Mouse (Mus musculus) stomach, embryonic 15.5 days (tissue): ENCODE results near the gene Sostdc1. TPM values are rescaled to one million over a fixed set of nuclear protein-coding genes. Genes with fewer than 3 reads are reported as not detected.
A peak's percentile ranks its signal among the peaks of the same experiment; 100 is the strongest.

Experiments used
- ATAC-seq: fragments of 200-750 bp; cut with Nextera tagmentation; 2 replicates; pipeline ENCODE4 v1.8.0; 2017; ENCODE audit warnings: low read depth, moderate number of reproducible peaks, moderate TSS enrichment; ENCODE audit not compliant: insufficient read depth, low FRiP score
- H3K27ac ChIP-seq: fragments of 300-500 bp; sonication (generic); 2 replicates; pipeline ENCODE4 v1.5.1; 2015; ENCODE audit warnings: mild to moderate bottlenecking, inconsistent platforms
- H3K27me3 ChIP-seq: fragments of 300-500 bp; sonication (generic); replicated peaks from 2 replicates; pipeline ENCODE4 v1.6.1; 2015; ENCODE audit warnings: inconsistent platforms
- H3K36me3 ChIP-seq: fragments of 300-500 bp; sonication (generic); 2 replicates; pipeline ENCODE4 v1.6.1; 2015; ENCODE audit warnings: inconsistent platforms
- H3K4me1 ChIP-seq: fragments of 300-500 bp; sonication (generic); 2 replicates; pipeline ENCODE4 v1.6.1; 2015; ENCODE audit warnings: inconsistent platforms
- H3K4me2 ChIP-seq: fragments of 300-500 bp; sonication (generic); 2 replicates; pipeline ENCODE4 v1.6.1; 2015; ENCODE audit warnings: mild to moderate bottlenecking, inconsistent platforms
- H3K4me3 ChIP-seq: fragments of 300-500 bp; sonication (generic); replicated peaks from 2 replicates; pipeline ENCODE4 v1.5.1; 2015; ENCODE audit warnings: inconsistent platforms
- H3K9ac ChIP-seq: fragments of 300-500 bp; sonication (generic); 2 replicates; pipeline ENCODE4 v1.6.1; 2015; ENCODE audit warnings: inconsistent platforms
- H3K9me3 ChIP-seq: fragments of 300-500 bp; sonication (generic); 2 replicates; pipeline ENCODE4 v1.6.1; 2016; ENCODE audit warnings: inconsistent platforms
- WGBS: fragments of 180-500 bp; shearing (Covaris S2); methylation state at CpG from one replicate; pipeline ENCODE4 v1.1.7; 2015; 5-methylcytosine and 5-hydroxymethylcytosine counted together
- polyA plus RNA-seq: library from polyadenylated mRNA; unstranded; fragments of >200 nt; fragmentation: Nextera tagmentation; extraction: Ambion mirVana; gene quantifications from 2 replicates; pipeline ENCODE4 v1.2.1, GENCODE M21; 2015

Sostdc1 gene
- polyA plus RNA-seq, 1 experiment from 2014 or later: 9.2 TPM

DNA sequence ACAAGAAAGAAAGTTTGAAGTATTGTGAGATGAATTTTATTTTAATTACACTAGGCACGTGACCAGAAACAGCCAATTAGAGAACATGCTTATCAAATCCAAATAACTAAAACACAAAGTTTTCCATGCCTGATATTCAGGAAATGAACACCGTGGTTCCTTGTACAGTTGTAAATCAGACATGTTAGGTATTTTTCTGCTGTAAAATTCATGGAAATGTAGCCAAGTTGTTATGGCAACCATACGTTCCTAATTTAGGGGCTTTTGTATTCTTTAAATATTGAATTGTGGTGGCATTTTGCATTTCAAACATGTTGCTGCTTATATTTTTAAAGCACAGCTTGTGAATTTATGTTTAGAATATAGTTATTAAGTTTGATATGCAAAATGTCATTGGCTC, 2.1 kb downstream of the Sostdc1 start:
- no peaks in the 10 kb centered on the region for H3K4me1 ChIP-seq
- H3K36me3 ChIP-seq: no peaks in the 10 kb centered on the region
- H3K4me3 ChIP-seq: no peak overlapping the region
- H3K9me3 ChIP-seq: no peaks in the 10 kb centered on the region
- no peak overlapping the region for H3K27ac ChIP-seq
- no peak overlapping the region for H3K4me2 ChIP-seq
- 72% methylated on average over 3 of the region's 3 CpGs for WGBS
- ATAC-seq: no peak
- no peak overlapping the region for H3K9ac ChIP-seq
- H3K27me3 ChIP-seq: no peaks in the 10 kb centered on the region

DNA sequence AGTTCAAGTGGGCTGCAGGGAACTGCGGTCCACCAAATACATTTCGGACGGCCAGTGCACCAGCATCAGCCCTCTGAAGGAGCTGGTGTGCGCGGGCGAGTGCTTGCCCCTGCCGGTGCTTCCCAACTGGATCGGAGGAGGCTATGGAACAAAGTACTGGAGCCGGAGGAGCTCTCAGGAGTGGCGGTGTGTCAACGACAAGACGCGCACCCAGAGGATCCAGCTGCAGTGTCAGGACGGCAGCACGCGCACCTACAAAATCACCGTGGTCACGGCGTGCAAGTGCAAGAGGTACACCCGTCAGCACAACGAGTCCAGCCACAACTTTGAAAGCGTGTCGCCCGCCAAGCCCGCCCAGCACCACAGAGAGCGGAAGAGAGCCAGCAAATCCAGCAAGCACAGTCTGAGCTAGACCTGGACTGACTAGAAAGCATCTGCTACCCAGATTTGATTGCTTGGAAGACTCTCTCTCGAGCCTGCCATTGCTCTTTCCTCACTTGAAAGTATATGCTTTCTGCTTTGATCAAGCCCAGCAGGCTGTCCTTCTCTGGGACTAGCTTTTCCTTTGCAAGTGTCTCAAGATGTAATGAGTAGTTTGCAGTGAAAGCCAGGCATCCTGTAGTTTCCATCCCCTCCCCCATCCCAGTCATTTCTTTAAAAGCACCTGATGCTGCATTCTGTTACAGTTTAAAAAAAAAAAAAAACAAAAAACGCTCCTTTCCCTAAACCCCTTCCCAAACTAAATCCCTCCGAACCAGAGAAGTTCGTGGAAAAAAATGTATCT, 3.3 kb downstream of the Sostdc1 start:
- ATAC-seq: peak; percentile 76; the same call in 1 of the 2 replicates
- Histone ChIP-seq H3K36me3 (no peaks in the 10 kb centered on the region), H3K27me3 (no peaks in the 10 kb centered on the region), H3K4me3 (peak overlapping the region; percentile 49), H3K4me2 (peak overlapping the region; percentile 85), H3K9me3 (no peaks in the 10 kb centered on the region), H3K4me1 (no peaks in the 10 kb centered on the region), H3K9ac (0 out of 2 replicates have a peak overlapping the region, but pooled peaks have one; percentile 13), H3K27ac (no peak overlapping the region)
- 2% methylated on average over 30 of the region's 30 CpGs for WGBS

DNA sequence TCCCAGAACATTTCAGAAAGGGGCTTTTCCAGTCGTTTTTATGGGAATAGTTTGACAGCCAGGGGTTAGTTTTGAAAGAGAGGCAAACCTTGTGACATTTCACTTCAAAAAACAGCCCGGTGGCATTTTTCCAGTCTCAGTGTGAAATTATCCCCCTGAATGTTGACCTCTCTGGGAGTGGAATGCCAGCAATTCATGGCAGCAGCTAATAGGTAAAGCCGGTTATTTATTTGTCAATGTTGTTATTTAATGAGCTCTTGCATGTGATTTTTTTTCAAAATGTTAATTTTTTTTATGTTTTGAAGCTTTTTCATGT, 3.8 kb downstream of the Sostdc1 start:
- WGBS: 22% methylated on average over 3 of the region's 3 CpGs
- Histone ChIP-seq H3K9me3 (no peaks in the 10 kb centered on the region), H3K36me3 (no peaks in the 10 kb centered on the region), H3K4me1 (no peaks in the 10 kb centered on the region), H3K27me3 (no peaks in the 10 kb centered on the region), H3K9ac (no peak overlapping the region), H3K4me3 (no peak overlapping the region), H3K4me2 (peak overlapping the region; percentile 85), H3K27ac (no peak overlapping the region)
- ATAC-seq: no peak

DNA sequence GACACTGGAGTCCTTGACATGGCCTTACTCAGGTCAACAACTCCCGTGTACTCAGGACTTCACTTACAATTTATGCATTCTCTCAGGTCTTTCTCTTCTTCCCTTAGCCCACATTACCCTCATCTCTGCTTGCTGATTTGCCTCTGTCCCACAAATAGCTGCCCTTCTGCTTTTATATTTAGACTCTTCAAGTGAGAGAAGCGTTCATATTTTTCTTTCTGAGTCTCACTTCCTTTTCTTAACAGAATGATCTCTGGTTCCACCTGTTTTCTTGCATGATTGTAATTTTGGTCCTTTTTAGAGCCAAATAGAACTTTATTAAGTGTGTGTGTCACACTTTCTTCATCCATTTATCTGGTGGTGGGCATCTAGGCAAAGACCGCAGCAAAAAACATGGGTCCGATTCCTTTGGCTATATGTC, 12.2 kb downstream of the Sostdc1 start:
- no peak for ATAC-seq
- no peaks in the 10 kb centered on the region for H3K27me3 ChIP-seq
- H3K9me3 ChIP-seq: no peaks in the 10 kb centered on the region
- H3K36me3 ChIP-seq: no peaks in the 10 kb centered on the region
- no peak overlapping the region for H3K4me3 ChIP-seq
- H3K4me2 ChIP-seq: no peak overlapping the region
- H3K4me1 ChIP-seq: no peaks in the 10 kb centered on the region
- no peak overlapping the region for H3K9ac ChIP-seq
- WGBS: 73% methylated on average over 4 of the region's 4 CpGs
- H3K27ac ChIP-seq: no peak overlapping the region

GRCm38 (mm10) chr12:36332676-36333075, 18.7 kb downstream of the Sostdc1 start:
- H3K9me3 ChIP-seq: no peaks in the 10 kb centered on the region
- H3K27me3 ChIP-seq: no peaks in the 10 kb centered on the region
- no peaks in the 10 kb centered on the region for H3K4me1 ChIP-seq
- no peak overlapping the region for H3K4me3 ChIP-seq
- H3K4me2 ChIP-seq: no peak overlapping the region
- no peaks in the 10 kb centered on the region for H3K36me3 ChIP-seq
- no peak overlapping the region for H3K27ac ChIP-seq
- no peak for ATAC-seq
- WGBS: 86% methylated on average over 1 of the region's 1 CpGs
- no peak overlapping the region for H3K9ac ChIP-seq

DNA sequence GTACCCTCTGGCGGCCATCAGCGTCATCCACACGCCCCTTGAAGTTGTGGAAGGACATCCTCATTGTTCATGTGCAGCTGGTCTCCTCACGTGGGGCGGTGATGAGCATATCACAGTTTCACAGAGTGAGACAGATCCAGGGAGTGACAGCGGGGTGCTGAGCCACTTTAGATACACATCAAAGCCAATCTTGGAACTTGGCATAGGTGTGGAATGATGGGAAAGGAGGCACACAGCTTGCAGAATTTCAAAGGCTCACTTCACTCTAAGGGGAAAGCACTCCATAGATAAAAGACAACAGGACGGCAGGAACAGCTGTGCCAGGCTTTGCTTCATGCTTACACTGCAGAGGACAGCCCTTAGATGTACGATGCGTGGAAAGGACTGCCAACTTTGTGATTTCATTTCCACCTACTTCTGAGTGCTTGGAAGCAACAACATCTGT, 19.9 kb downstream of the Sostdc1 start:
- H3K9ac ChIP-seq: no peak overlapping the region
- no peak for ATAC-seq
- 68% methylated on average over 9 of the region's 9 CpGs for WGBS
- no peak overlapping the region for H3K4me3 ChIP-seq
- no peak overlapping the region for H3K27ac ChIP-seq
- H3K4me1 ChIP-seq: no peaks in the 10 kb centered on the region
- H3K4me2 ChIP-seq: no peak overlapping the region
- no peaks in the 10 kb centered on the region for H3K9me3 ChIP-seq
- H3K36me3 ChIP-seq: no peaks in the 10 kb centered on the region
- H3K27me3 ChIP-seq: no peaks in the 10 kb centered on the region

DNA sequence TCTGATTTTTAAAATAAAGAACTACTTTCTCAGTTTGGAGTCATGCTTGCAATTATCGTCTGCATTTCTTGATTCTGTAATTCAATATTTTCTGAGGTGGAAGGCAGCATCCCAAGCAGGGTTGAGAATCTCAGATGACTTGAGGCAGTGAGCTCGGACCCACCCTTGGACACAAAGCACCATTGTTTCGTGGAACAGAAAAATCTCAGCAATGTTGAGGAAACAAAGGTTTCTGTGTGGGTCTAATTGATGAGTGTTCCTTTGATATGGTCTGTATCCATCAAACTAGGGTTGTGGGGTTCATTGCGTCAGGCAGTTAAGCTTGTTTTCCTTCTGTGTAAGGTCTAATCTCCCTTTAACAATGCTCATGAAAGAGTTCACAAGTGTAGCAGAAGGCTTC, 30.2 kb downstream of the Sostdc1 start:
- H3K36me3 ChIP-seq: no peaks in the 10 kb centered on the region
- ATAC-seq: no peak
- no peaks in the 10 kb centered on the region for H3K4me1 ChIP-seq
- H3K27ac ChIP-seq: no peak overlapping the region
- H3K4me2 ChIP-seq: no peak overlapping the region
- H3K27me3 ChIP-seq: no peaks in the 10 kb centered on the region
- no peaks in the 10 kb centered on the region for H3K9me3 ChIP-seq
- 67% methylated on average over 4 of the region's 4 CpGs for WGBS
- no peak overlapping the region for H3K4me3 ChIP-seq
- H3K9ac ChIP-seq: no peak overlapping the region

DNA sequence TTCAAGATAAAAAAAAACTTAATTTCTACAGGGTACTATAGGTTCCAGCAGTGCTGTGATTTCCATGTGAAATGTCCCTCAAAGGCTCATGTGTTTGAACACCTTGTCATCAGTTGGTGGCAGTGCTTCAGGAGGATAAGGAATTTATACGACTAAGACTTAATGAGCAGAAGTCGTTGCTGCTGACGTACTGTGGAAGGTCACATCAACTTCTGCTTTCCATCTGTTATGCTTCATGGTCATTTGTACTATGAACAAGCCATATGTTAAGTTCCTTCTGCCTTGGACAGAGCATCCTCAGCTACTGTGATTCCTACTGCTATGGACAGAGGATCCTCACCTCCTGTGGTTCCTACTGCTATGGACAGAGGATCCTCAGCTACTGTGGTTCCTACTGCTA, 46.1 kb downstream of the Sostdc1 start:
- no peak overlapping the region for H3K27ac ChIP-seq
- 83% methylated on average over 3 of the region's 3 CpGs for WGBS
- H3K36me3 ChIP-seq: no peaks in the 10 kb centered on the region
- ATAC-seq: no peak
- H3K9ac ChIP-seq: no peak overlapping the region
- H3K4me3 ChIP-seq: no peak overlapping the region
- H3K4me2 ChIP-seq: no peak overlapping the region
- no peaks in the 10 kb centered on the region for H3K9me3 ChIP-seq
- H3K4me1 ChIP-seq: no peaks in the 10 kb centered on the region
- no peaks in the 10 kb centered on the region for H3K27me3 ChIP-seq

DNA sequence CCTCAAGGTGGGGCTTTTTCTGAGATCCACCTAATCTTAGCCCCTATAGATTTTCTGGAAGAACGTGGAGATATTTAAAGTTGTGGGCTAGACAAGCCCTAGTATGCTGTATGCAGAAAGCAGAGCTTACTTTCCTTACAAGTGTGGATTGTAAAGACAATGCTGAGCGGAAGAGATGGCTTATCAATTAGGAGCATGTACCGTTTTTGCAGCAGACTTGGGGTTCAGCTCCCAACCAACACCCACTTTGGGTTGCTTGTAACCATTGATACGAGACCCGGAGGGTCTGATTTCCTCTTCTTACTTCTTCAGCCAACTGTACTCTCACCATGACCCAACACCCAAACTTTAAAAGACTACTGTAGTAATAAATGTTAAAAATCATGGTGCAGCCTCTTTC, 46.8 kb downstream of the Sostdc1 start:
- no peak overlapping the region for H3K27ac ChIP-seq
- no peak overlapping the region for H3K9ac ChIP-seq
- WGBS: 87% methylated on average over 5 of the region's 5 CpGs
- ATAC-seq: no peak
- no peaks in the 10 kb centered on the region for H3K27me3 ChIP-seq
- no peak overlapping the region for H3K4me2 ChIP-seq
- no peak overlapping the region for H3K4me3 ChIP-seq
- H3K36me3 ChIP-seq: no peaks in the 10 kb centered on the region
- no peaks in the 10 kb centered on the region for H3K9me3 ChIP-seq
- no peaks in the 10 kb centered on the region for H3K4me1 ChIP-seq

DNA sequence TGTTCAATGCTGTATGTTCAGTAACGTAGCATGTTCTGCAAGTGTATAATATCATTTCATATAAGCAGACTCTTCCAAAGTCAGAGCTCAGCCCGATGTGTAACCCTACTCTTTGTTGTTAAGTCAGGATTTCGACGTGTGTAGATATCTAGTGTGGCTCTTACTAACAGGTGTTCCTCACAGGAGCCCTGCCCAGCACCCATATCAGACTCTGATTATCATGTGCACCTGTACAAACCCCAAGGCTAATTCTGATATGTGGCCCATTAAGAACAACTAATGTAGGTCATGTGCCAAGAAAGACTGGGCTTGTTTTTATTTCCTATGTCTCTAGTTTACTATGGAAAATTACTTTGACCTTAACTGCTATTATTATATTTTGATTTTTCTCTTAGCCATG, 50.1 kb downstream of the Sostdc1 start:
- Histone ChIP-seq H3K27ac (no peak overlapping the region), H3K36me3 (no peaks in the 10 kb centered on the region), H3K9ac (no peak overlapping the region), H3K4me1 (no peaks in the 10 kb centered on the region), H3K9me3 (no peaks in the 10 kb centered on the region), H3K4me2 (no peak overlapping the region), H3K27me3 (no peaks in the 10 kb centered on the region), H3K4me3 (no peak overlapping the region)
- 77% methylated on average over 4 of the region's 4 CpGs for WGBS
- peak; percentile 50; the same call in 1 of the 2 replicates for ATAC-seq
